Mouse (Mus musculus) v-Abl transformed pro-B cells (cell line): ENCODE measurements around the gene Prrg2.
"Not testable (repeated sequence)": the region's sequence is repeated elsewhere in the genome, so short reads cannot be mapped to it uniquely, and the experiment has no call there.

Source experiments
- in situ Hi-C, 2 experiments: fragments of 400-800 bp; cut with MboI; formaldehyde crosslinking; loops; one replicate each; pipeline ENCODE4 v1.15.1; 2025; ENCODE audit not compliant: unreplicated experiment in 2 of 2

Gene Prrg2

DNA sequence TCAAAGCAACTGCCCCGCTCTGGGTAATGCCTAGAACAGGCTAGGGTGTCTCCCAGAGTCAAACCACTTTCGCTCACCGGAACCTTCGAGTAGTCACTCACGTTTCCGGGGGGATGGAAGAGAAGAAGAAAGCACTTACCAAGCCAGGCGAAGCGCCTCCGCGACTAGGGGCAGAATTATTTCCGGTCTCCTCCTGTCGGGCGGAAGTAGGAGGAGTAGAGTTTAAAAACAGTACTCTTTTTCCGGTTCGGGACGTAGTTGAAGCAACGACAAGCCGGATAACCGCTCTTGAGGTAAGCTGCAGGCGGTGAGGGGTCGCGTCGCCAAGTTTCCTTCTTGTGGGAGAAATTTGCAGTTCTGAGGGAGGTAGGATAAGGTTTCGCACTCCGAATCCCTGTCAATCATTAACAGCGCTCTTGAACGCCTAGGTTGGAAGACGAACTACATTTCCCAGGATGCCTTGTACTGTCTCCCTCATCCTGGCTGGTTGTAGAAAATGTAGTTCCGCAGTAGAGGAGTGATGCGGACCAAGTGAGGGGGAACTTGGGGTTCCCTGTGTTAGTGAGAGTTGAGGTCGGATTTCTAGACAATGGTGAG lies at the start of gene Prrg2, which contains the start of gene Nosip:
Gene Prrg2 (minus strand): TSS at position 439 of the 597 bp plus-strand sequence.
Gene Nosip (plus strand): TSS at position 191 of the 597 bp plus-strand sequence.
- in situ Hi-C loops, result no loop called here

- in situ Hi-C loops, result no loop called here
Observed at GRCm38 (mm10) chr7:45111940-45112339, 49.5 kb upstream of the Prrg2 start.

DNA sequence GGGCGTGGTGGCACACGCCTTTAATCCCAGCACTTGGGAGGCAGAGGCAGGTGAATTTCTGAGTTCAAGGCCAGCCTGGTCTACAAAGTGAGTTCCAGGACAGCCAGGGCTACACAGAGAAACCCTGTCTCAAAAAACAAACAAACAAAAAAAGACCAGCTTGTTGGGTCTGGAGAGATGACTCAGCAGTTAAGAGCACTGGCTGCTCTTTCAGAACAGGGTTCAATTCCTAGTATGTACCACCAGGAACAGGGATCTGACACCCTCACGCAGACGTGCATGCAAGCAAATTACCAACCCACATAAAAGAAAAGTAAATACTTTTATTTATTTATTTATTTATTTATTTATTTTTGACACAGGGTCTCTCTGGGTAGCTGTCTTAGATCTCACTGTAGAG lies 47.6 kb upstream of the Prrg2 start:
- in situ Hi-C loops, result not testable (repeated sequence)

GRCm38 (mm10) chr7:45107052-45107645 lies 44.7 kb upstream of the Prrg2 start:
- in situ Hi-C loops, result no loop called here

- in situ Hi-C loops, result no loop called here
Observed at GRCm38 (mm10) chr7:45106441-45106840, 44.0 kb upstream of the Prrg2 start.

DNA sequence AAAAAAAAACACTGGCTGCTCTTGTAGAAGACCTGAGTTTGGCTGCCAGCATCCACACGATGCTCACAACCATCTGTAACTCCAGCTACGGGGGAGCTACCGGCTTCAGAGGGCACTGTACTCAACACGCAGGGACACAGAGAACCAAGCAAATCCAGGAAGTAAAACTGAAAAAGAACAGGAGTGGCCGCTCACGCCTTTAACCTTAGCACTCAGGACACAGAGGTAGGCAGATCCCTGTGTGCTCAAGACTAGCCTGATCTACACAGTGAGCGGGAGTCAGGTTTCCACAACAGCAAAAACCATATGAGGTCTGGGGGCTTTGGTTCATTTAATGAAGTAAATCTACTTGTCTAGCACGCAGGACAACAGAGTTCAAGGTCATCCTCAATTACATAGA lies 43.0 kb upstream of the Prrg2 start:
- in situ Hi-C loops, result no loop called here

- in situ Hi-C loops, result no loop called here
Observed at GRCm38 (mm10) chr7:45104941-45105340, 42.5 kb upstream of the Prrg2 start.

DNA sequence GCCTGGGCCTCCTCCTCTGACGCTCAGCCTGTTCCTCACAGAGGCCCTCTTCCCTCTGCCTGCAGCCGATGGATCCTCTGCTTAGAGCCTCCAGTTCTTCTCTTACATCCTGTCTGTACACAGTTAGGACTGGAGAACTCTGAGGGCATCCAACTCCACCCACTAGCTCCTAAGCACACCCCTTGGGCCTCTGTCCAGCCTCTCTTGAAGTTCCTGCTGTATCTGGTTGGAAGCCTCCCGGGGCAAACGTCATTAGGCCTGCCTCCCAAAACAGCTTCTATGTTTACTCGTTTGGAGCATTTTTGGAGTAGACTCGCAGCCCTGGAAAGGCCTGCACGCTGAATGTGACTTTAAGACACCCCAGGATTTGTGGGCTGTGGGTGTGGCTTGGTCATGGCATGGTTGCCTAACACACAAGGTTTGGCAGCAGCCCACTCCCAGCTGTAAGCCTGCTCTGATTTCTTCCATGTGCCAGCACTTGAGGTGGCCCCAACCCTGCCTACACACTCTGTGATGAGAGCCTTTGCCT lies 41.2 kb upstream of the Prrg2 start, which contains the start of gene Fcgrt:
Gene Fcgrt (minus strand): TSS at position 200 of the 529 bp plus-strand sequence.
- in situ Hi-C loops, result no loop called here

DNA sequence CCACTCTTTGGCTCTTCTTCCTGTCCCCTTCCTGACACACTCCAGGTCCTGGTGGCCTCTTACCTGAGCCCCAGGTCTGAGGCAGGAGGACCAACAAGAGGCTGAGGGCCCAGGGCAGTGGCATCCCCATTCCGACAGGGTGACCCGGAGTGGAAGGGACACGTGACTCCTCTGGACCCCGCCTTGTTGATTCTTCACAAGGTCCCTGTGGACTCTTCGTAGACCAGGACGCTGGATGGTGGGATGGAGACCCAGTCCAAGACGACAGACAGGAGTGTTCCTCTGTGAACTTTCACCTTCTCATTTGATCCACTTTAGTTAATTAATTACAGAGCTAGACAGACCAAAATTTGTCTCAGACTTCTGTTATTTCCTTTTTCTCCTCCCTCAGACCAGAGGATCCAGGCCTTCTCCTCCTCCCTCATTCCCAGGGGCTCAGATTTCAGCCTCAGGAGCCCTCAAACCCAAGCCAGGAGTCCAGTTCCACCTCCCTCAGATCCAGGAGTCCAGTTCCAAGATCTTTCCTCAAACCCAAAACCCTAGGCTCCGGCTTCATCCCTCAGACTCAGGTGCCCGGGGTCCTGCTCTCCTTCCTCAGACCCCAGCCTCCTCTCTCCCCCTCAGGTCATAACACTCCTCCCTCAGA lies 40.6 kb upstream of the Prrg2 start:
- in situ Hi-C loops, result no loop called here

DNA sequence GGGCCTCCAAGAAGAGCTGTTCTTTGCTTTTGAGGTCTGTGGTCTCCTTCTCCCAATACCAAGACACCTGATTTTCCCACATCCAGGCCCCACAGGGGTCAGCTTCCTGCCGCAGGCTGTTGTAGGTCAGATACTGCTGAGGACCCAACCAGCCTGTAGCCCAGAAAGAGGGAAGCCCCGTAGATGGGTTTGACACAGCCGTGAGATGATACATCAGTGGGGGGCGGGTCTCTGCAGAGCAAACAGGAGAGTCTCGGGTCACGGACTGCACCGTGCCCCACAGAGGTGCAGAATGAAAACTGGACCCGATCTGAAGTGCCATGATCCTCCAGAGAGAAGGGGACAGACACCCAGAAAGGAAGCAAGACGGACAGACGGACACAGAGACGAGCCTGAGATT lies 40.0 kb upstream of the Prrg2 start:
- in situ Hi-C loops, result no loop called here

DNA sequence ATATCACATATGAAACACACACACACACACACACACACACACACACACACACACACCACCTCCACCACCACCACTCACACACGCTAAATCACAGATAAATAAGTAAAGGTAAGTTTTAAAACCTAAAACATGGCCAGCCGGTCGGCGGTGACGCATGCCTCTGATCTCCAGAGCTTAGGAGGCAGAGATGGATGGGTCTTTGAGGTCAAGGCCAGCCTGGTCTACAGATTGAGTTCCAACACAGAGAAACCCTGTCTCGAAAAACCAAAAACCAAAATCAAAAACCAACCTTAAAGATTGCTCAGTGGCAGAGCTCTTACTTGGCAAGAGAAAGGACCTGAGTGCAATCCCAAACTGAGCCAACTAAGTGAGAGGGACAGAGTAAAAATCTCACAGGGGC lies 37.6 kb upstream of the Prrg2 start:
- in situ Hi-C loops, result no loop called here

DNA sequence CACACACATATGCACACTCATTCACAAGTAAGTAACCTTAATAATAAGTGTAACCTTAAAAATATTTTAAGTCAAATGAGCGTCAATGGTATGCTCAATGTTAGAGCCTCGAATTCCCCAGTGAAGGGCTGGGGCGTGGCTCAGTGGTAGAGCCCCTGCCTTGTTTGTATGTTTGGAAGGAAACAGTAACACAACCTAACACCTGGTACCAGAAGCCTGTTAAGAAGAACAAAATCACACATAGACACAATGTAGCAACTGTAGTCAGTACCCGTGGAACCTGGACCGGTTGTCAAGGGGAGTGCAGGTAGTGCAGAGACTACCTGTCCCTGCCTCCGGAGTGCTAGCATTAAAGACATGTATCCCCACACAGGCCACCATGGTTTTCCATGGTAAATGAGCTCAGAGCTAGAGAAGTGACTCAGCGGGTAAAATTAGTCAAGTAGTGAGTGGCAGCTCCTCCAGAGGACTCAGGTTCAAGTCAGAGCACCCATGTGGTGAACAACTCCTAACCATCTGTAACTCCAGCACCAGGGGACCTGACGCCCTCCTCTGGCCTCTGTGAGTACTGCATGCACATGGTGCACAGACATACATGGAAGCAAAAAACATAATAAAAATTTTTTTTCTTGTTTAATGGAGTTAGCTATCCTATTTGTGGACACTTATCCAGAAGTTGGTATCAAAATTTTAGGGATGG lies 36.2 kb upstream of the Prrg2 start:
- in situ Hi-C loops, result no loop called here

- in situ Hi-C loops, result no loop called here
Observed at GRCm38 (mm10) chr7:45097479-45097878, 35.0 kb upstream of the Prrg2 start.

DNA sequence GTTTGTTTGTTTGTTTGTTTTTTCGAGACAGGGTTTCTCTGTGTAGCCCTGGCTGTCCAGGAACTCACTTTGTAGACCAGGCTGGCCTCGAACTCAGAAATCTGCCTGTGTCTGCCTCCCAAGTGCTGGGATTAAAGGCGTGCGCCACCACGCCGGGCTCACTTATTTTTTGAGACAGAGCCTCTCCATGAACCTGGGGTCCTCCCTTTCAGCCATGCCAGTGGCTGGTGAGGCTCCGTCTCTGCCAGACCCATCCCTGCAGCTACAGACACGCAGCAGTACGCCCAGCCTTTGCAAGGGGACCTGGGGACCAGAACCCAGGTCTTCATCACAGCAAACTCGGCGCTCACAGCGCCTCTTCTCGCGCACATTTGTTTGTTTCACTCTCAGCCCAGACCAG lies 33.5 kb upstream of the Prrg2 start:
- in situ Hi-C loops, result not testable (repeated sequence)

DNA sequence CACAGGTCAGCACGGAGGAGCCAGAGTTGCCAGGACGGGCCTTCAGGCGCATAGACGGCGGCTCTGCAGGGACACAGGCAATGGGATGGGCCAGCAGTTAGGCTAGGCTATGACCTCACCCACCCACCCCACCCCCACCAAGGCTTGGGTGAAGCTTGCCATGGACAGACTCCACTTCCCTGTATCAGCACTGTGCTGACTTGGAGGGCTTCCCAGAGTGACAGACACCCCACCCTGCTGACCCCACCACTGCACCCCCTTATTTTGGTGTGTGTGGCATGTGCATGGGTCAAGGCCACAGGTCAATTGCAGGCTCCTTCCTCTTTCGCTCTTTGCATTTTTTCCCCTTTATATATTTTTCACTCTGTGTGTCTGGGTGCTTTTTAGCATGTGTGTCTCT lies 32.9 kb upstream of the Prrg2 start:
- in situ Hi-C loops, result no loop called here

DNA sequence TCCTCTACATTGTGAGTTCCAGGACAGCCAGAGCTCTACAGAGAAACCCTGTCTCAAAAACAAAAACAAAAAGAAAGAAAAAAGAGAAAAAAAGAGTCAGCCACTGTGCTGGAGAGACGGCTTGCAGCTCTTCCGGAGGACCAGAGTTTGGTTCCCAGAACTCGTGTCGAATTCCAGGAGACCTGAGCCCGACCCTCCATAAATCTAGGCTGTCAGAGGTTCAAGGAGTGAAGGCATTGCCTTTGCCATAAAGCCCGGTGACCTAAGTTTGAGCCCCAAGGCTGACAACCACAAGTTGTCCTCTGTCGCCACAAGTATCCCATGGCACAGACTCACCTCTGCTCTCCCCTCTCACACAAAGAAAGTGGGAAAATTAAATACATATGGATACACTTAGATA lies 31.6 kb upstream of the Prrg2 start:
- in situ Hi-C loops, result no loop called here

DNA sequence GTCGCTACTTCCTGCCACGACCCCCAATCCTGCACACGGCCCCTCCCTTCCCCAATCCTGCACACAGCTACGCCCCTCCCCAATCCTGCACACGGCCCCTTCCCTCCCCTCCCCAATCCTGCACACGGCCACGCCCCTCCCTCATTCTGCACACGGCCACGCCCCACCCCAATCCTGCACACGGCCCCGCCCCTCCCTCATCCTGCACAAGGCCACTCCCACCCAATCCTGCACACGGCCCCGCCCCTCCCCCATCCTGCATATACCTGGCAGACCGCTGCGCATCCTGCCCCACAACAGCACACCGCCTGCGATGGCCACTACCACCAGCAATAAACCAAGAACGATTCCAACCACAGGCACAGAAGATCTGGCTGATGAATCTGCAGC lies 31.0 kb upstream of the Prrg2 start:
- in situ Hi-C loops, result no loop called here

- in situ Hi-C loops, result no loop called here
Observed at GRCm38 (mm10) chr7:45092828-45093515, 30.5 kb upstream of the Prrg2 start.

DNA sequence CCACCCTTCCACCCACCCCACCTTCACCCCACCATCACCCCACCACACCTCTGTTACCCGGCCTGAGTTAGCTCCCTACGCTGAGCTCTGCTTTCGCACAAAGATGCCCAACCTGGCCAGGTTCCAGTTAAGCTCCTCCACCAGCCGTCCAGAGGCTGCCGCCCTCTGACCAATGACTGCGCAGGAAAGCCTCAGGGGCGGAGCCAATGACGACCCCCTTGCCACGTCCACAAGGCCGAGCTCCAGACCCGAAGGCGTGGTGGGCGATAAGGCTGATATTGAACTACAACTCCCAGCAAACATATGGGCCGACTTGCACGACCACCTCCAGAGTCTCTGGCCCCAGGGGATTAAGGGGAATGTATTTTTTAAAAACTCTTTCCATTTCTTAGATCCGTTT lies 29.6 kb upstream of the Prrg2 start, which contains the start of gene Rcn3:
Gene Rcn3 (minus strand): TSS at position 174 of the 400 bp plus-strand sequence.
- in situ Hi-C loops, result no loop called here
